Mouse (Mus musculus): ENCODE measurements around the gene Hspd1.
"Not testable (repeated sequence)": the region's sequence is repeated elsewhere in the genome, so short reads cannot be mapped to it uniquely, and the experiment has no call there.

Hspd1 gene

DNA sequence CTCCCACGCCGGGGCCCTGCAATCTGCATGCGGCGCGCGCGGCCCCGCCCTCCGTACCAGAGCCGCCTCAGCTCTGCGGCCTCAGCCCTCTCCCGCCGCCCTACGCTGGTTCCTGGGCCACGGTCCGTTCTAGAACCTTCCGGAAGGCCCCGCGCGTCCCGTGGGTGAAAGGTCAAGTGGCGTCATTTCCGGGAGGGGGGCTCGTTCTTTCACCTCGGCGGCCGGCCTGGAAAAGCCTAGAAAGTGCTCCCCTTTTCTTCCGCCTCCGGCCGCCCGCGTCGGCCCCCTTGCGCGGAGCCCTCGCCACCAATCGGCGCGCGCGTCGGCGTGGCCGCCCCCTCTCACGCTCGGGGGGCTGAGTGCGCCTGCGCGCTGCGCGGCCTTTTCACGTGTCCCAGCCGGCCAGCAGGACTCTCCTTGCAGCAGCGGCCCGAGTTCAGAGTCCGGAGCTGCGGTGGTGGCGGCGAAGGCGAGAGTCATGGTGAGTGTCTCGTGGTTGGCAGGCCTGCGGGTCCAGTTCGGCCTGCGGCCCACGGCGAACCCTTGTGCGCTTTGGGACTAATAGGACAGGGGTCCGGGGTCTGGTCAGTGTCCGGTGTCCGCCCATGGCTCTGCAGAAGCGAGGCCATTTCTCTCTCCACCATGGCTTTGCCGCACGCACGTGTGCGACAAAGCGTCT, at the start of gene Hspd1, which contains the start of gene Hspe1:
TSS of gene Hspd1 (minus strand) at position 312 of the 679 bp plus-strand sequence.
TSS of gene Hspe1 (plus strand) at position 201 of the 679 bp plus-strand sequence.
- peak; percentile 92 for DNase-seq (ENCODE audit: extremely low spot score, low read depth, low spot score)

DNA sequence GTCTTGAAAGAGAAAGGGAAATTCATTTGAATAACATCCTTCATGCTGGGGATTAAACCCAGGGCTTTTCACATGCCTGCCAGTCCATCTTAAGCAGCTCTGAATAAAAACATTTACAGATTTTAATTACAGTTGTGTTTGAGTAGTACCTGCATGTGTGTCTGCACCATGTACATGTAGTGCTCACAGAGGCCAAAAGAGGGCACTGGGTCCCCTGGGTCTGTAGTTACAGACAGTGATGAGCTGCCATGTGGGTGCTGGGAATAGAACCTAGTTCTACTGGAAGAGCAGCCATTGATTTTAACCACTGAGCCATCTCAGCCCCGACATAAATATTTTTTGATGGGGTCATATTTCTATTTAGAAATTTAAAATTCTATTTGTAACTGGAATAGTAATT, 47.8 kb upstream of the Hspd1 start:
- DNase-seq (ENCODE audit: extremely low spot score, low read depth, low spot score) = no peak

DNA sequence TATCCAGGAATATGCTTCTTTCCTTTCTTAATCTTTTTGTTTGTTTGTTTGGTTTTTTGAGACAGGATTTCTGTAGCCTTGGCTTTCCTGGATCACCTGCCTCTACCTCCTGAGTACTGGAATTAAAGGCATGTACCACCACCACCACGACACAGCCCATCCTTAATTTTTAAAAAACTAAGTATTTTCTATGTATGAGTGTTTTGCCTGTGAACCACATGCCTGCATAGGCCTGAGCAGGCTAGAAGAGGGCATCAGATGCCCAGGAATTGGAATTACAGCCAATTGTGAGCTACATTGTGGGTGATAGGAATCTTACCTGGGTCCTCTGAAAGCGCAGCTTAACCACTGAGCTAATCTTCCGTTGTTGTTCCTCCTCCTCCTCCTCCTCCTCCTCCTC, 46.3 kb upstream of the Hspd1 start:
- no peak for DNase-seq (ENCODE audit: extremely low spot score, low read depth, low spot score)

DNA sequence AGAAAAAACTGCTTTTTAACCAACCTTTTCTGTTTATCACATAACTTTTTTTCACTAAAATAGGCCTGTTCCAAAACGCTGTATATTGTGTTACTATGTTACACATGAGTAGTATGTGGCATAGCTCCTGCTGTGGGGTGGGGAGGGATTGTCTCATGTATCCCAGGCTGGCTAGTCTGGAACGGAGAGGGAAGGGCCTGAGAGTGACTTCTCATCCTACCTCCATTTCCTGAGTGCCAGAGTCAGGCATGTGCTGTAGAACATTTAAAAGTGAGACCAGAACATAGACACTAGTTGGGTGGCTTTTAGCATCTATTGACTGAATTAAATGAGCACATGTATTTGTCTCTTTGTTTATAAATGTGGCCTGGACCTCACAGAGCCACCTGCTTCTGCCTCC, 45.1 kb upstream of the Hspd1 start:
- DNase-seq (ENCODE audit: extremely low spot score, low read depth, low spot score) = no peak

DNA sequence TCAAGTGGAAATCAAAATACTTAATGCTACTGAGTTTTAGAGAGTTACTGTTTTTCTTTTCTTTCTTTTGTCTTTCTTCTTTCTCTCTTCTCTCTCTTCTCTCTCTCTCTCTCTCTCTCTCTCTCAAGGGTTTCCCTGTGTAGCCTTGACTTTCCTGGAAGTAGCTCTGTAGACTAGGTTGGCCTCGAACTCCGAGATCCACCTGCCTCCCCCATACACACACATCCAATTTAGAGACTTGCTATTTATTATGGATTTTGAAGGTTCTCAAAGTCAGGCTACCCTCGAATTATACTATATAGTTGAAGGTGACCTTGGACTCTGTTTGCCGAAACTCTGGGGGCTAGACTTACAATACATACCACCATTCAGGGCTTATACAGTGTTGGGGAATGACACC, 44.3 kb upstream of the Hspd1 start:
- no peak for DNase-seq (ENCODE audit: extremely low spot score, low read depth, low spot score)

DNA sequence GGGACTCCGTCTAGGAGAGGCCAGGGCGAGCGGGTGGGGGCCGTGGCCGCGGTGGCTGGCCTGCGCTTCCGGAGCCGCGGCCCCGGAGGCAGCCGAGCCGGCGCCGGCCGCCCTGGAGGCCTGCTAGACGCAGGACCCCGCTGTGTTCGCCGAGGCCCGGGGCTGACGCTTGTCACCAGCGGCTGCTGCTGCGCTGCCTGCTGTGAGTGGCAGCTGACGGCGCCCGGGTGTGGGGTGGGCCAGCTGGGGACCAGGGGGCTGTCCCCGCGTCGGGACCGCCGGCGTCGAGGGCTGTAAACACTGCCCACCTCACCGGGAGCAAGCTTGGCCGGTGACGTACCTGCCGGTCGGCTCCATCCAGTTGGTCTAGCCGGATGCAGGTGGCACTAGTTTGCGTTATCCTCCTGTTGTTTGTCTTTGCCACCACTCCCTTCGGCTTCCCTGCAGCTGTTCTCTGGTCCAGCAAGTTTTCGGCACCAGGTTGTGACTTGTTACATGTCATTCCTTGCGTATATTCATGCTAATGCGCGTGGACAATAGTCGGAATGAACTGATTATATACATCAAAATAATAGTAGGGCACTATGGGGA, 43.5 kb upstream of the Hspd1 start:
- no peak for DNase-seq (ENCODE audit: extremely low spot score, low read depth, low spot score)

DNA sequence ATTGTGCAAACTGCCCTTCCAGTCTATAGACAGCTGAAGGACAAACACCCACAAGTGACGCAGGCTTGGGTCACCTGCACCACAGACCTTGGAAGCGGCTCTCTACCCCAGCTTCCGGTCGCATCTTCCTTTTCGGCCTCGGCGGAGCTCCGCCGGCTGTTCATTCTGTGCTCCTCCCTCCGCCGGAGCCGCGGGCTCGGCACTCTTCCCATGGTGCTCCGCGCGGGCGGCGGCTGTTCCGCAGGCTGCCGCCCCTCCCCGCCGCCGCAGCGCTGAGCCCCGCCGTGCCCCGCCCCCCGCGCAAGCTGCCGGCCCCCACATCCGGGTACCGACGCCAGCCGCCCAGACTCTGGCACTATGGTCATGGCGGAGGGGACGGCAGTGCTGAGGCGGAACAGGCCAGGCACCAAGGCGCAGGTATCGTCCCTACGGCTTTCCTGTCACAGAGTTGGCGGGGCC, 42.9 kb upstream of the Hspd1 start, which contains the start of gene Mob4:
TSS of gene Mob4 (plus strand) at position 289 of the 459 bp plus-strand sequence.
- peak; percentile 50 for DNase-seq (ENCODE audit: extremely low spot score, low read depth, low spot score)

DNA sequence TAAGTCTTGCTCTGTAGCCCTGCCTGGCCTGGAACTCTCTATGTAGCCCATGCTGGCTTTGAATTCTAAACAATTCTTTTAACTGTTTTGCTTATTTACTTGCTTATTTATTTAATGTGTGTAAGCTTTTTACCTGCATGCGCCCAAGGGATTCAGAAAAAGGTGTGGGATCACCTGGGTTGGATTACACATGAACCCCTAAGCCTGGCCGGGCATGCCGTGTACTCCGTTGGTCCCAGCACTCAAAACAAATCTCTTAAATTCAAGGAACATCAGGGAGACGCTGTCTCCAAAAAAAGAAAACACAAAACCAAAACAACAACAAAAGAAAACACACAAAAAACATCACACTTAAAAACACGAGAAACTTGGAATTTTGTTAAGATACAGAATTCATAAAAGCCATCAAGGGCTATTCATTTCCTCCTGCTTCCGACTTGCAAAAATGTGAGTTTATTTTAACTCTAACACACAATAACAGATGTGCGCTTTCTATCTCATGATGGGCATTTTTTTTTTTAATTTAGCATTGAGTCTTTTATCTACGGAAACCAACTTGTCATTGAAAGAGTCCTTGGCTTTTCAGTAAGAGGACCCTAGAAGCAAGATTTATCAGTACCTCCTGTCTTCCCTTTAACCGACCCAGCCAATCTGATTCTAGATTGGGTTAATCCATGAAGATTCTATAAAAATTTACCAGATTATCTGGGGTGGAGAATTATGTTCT, 42.3 kb upstream of the Hspd1 start:
- no peak for DNase-seq (ENCODE audit: extremely low spot score, low read depth, low spot score)

DNA sequence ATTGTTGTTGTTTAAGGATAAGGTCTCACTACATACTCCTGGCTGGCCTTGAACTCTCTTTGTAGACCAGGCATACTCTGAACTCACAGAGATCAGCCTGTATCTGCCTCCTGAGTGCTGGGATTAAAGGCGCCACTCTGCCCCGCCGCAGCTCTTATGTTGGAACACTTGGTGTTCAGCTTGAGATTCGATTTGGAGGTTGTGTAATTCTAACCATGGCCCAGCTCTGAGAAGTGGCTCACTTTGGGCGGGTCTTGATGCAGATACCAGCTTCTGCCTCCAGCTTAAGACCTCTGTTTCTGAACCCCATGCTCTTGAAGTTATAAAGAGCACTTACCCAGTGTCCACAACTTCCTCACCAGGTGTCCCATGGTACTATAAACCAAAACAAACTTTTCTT, 41.7 kb upstream of the Hspd1 start:
- DNase-seq (ENCODE audit: extremely low spot score, low read depth, low spot score) = no peak

DNA sequence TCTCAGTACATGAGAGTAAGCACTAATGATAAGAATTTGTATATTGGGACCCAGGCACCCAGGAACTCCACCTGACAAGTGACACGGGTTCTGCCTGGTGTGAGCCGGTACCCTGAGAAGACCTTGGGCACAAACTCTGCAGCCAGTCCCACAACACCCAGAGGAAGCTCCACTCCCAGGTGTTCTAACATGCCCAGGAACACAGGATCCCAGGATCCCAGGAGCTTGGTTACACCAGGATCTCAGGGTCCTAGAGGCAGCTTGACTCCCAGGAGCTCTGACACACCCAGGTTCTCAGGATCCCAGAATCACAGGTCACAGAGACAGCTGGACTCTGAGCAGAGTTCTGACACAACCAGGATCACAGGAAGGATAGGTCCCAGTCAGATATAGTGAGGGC, 36.1 kb upstream of the Hspd1 start:
- DNase-seq (ENCODE audit: extremely low spot score, low read depth, low spot score) = not testable (repeated sequence)

DNA sequence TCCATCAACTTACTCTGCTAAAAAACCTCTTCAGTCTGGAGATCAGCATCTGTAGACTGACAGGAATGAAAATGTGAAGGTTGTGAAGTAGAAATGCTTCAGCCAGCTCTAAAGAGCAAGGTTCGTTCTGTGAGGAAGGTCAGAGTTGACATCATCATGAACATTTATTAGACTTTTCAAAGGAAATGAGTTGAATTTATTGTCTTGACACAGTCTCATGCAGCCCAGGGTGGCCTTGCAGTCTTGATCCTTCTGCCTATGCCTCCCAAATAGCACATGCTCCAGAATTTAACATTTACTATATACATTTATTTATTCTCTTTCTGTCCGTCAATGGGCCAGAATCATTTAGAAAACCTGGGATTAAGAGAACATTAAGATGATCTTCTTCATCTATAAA, 35.5 kb upstream of the Hspd1 start:
- no peak for DNase-seq (ENCODE audit: extremely low spot score, low read depth, low spot score)

DNA sequence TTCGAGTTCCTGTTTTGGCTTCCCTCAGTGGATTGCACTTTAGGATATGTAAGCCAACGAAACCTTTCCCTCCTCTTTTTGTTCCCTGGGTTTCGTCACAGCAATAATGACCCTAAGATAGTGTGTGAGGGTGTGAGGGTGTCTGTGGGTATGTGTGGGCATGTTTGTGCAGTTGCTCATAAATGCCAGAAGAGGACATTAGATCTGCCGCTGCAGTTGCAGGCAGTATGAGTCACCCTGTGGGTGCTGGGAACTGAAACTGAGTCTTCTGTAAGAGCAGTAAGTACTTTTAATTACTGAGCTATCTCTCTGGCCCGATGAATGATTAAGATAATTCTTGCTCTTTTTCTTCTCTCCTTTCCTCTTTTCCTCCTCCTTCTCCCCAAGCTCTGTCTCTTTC, 35.0 kb upstream of the Hspd1 start:
- no peak for DNase-seq (ENCODE audit: extremely low spot score, low read depth, low spot score)

DNA sequence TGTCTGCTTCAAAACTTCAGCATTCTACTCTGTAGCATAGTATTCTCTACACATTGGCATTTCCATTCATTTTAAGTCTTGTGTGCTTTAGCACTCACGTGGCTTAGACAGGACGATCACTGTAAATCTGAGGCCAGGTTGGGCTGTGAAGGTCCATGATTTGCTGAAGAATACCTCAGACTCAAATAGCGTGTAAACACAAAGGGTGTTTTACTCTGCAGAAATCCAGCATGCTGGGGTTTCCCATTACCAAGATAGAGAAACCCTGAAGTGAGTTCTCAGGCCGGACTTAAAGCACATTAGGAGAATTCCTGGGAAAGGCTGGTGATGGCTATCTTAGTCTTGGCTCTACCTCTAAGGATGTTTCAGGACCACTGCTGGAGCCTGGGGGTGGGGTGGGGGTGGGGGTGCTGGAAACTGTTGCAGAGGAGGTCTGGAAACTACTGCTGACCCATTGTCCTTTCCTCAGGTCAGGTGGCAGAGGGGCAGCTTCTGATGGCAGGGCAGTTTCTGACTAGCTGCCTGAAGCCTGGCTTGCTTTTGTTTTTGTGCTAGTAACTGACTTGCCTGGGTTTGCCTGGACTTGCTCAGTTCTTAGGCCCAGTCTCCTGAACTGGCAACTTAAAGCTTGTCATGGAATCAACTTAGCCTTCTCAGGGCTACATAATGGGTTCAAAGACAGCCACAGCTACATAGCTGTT, 21.2 kb upstream of the Hspd1 start:
- DNase-seq (ENCODE audit: extremely low spot score, low read depth, low spot score) = no peak

DNA sequence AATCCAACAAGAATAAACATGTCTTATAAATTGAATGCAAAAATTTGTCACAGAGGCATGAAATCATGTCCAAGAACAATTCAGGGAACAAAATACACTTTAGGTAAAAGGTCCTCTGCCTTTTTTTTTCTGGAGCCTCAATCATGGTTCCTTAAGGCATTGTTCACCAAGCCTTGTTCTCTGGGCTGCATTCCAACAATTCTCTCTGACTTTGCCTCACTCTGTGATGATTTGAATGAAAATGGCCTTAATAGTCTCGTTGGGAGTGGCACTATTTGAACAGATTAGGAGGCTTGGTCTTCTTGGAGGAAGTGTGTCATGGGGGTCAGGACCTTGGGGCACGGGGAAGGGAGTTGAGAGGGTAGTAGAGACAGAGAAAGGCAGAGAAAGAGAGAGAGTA, 20.4 kb upstream of the Hspd1 start:
- no peak for DNase-seq (ENCODE audit: extremely low spot score, low read depth, low spot score)

DNA sequence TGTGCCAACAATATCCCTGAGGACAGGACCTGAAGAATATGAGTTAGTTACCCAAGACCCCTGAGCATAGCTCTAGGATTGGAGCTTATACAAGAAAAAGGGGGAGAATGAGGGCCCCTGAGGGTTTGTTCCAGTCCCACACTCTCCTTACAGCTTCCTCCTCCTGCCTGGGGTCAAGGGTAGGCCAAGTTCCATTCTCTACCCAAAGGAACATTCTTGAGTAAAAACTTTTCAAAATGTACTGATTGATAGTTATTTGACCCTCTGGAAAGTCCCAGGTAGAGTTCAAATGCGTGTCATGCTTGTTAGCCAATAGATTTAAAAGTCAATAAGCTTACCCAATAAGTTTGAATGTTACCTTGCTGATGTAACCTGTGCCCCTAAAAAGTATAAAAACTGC, 19.6 kb upstream of the Hspd1 start:
- no peak for DNase-seq (ENCODE audit: extremely low spot score, low read depth, low spot score)

DNA sequence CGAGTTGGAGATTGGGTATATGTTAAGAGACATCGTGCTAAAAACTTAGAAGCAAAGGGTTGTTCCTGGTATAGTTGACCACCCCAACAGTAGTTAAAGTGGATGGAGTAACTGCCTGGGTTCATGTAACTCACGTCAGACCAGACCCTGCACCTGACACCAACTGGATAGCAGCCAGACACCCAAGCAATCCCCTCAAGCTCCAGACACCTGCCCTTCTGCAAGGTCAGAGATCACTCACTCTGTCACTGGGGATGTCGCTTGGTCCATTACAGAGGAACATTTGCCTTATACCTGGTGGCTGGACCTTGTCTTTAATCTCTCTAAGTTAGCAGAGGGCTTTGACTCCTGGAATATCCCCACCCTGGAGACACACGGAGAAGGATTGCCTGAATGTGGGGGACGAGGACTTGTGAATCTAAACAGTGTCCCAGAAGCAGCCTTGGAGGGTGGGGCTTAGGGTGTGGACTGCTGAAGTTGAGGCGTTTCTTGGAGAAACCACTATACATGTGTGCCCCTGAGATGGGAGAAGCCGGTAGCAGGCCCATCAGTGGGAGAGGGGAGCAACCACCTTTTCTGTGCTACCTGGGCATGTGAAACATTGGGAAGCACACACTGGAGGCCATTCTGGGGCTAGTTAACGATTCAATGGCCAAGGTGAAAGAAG, 19.0 kb upstream of the Hspd1 start:
- DNase-seq (ENCODE audit: extremely low spot score, low read depth, low spot score) = no peak

DNA sequence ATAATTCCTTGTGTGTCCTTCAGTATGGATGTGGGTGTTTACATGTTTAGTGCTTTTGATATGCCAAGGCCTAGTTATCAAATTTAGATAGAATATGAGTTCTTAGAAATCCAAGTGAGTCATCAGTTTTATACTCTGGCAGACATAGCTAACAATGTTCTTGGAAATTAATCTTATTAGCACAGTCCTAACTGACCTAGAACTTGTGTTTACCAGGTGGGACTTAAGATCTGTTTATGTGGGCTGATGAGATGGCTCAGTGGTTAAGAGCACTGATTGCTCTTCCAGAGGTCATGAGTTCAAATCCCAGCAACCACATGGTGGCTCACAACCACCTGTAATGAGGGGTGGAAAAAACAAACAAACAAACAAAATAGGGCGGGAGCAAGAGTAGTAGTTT, 4.4 kb upstream of the Hspd1 start:
- no peak for DNase-seq (ENCODE audit: extremely low spot score, low read depth, low spot score)

DNA sequence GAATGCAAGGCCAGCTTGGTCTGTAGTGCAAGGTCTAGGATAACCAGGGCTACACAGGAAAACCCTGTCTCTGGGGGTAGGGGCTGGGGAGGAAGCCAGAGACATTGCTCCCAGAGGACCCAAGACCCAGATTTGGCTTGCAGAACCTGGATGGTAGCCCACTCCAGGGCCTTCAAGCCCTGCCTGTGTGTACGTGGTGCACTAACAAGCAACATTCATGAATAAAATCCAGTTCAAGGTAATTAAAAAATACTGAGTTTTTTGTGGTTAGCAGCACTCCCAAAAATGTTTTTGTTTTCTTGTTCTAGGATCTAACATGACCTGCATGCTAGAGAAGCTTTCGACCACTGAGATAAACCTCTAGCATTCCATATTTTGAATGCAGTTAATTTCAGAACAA, 4.0 kb upstream of the Hspd1 start:
- no peak for DNase-seq (ENCODE audit: extremely low spot score, low read depth, low spot score)

DNA sequence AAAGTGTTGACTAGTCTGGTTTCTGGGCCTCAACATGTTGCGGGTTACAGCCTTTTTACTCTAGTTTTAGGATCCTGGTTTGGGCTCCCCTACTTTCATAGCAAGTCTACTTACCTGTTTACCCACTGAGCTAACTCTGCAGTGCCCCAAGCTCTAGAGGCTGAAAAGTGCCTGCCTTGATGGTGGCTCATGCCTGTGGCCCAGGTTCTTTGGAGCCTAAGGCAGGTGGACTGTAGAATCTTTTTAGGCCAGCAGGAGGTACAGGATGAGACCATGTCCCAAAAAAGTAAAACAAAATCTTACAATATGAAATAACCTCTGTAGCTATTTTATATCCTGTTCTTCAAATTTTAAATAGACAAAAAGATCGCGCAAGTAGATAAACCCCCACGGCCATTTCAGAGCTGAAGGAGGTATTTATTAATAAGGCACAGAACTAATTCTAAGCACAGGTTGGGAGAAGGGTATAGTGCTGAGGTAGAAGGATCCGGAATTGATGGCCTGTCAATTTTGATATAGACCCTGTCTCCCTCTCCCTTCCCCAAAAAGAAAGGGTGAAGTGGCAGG, 1.5 kb upstream of the Hspd1 start:
- DNase-seq (ENCODE audit: extremely low spot score, low read depth, low spot score) = no peak

DNA sequence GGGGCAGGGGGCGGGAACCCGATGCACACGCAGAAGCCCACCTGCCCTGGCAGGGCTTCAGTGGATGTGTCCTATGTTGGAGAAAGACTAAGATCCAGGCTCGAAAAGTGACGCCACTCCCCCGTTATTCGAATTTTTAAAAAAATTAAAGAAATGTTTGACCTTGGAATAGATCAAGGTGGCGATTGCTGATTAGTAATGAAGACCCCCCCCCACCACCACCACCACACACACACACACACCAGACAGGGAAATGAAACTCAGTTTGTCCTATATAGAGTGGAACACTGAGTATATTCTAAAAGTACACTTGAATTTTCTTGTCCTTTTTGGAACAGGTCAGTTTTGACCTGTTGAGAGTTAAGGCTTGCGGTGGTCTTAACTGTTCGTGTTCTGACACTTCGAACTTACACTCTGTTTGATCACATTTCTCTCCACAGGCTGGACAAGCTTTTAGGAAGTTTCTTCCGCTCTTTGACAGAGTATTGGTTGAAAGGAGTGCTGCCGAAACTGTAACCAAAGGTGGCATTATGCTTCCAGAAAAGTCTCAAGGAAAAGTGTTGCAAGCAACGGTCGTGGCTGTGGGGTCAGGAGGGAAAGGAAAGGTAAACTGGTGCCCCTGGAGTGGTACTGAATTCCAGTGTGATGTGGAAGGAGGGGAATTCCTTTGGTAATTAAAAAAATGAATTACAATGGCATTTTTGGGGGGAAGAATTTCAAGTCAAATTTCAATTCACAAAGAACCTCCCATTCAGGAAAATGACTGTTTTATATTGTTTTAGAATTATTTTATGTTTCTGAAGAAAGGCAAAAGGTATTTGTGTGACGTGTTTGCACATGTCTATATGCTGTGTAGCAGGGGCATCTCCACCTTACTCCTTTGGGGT, 811 bp upstream of the Hspd1 start:
- DNase-seq (ENCODE audit: extremely low spot score, low read depth, low spot score) = no peak

Measured in hindlimb bud, embryonic 11.5 days (tissue).